22 mouse cellular contexts compared by ENCODE assay signal in genomic region chr1:194308648-194309047, GRCm38 (mm10).
A peak's percentile ranks its signal among the peaks of the same experiment; 100 is the strongest.
DNase-seq lines count a peak whose midpoint lies in the region; ATAC-seq and TF ChIP-seq lines count a peak whose summit lies in the region.
"Had no signal": no experiment of that assay in that cellular context is flagged by ENCODE, and none has a peak within 500 bp of the region (broad histone marks: within the 10 kb centered on the region; RNA-seq: fewer than 3 reads in every experiment).

No protein-coding gene starts in this region.

- peak; percentile 8 for DNase-seq in limb, embryonic 11.5 days (ENCODE audit: low spot score)
- no peak for DNase-seq in limb, embryonic 10.5 days (ENCODE audit: low spot score)
- peak; percentile 3 for DNase-seq in large intestine, adult 2 months (ENCODE audit: low read depth, low spot score)
- peak; percentile 22 to 39 (median 25) for DNase-seq in liver, embryonic 14.5 days (ENCODE audit: low read depth in 3 of 3, low spot score in 3 of 3)
- no peak for DNase-seq in urinary bladder, adult 2 months (ENCODE audit: low spot score)
- no peak for DNase-seq in frontal cortex, postnatal 36 days (ENCODE audit: low spot score in 2 of 2)
- DNase-seq: adrenal gland, postnatal 36 days; cerebellum, adult 11-12 months; cerebellum, postnatal 14 days; embryo, embryonic 11 days; gastrocnemius, postnatal 10 days; kidney, adult 18-20 months; left cerebral cortex, postnatal 4 days; lung, adult 2 months; lung, postnatal 14 days; thymus, postnatal 4 days had no signal

- WGBS in limb, embryonic 11.5 days = 83% methylated on average over 3 of the region's 3 CpGs
- WGBS in limb, embryonic 10.5 days = 93% methylated on average over 3 of the region's 3 CpGs
- 17% methylated on average over 3 of the region's 3 CpGs for WGBS in large intestine, adult 2 months
- WGBS in liver, embryonic 14.5 days (ENCODE audit: insufficient replicate concordance) = 33% methylated on average over 3 of the region's 3 CpGs
- 80% methylated on average over 3 of the region's 3 CpGs for WGBS in hindbrain, embryonic 12.5 days

- H3K36me3 ChIP-seq in limb, embryonic 11.5 days (ENCODE audit: control insufficient read depth, insufficient read depth, low read length) = no peaks in the 10 kb centered on the region
- H3K36me3 ChIP-seq in limb, embryonic 10.5 days = no peaks in the 10 kb centered on the region
- H3K36me3 ChIP-seq in liver, embryonic 14.5 days (replicated peaks; ENCODE audit: control insufficient read depth, insufficient read depth, low read depth) = no peaks in the 10 kb centered on the region
- H3K36me3 ChIP-seq in hindbrain, embryonic 12.5 days = no peaks in the 10 kb centered on the region
- H3K36me3 ChIP-seq: embryonic facial prominence, embryonic 13.5 days; forebrain, embryonic 15.5 days had no signal

- H3K9ac ChIP-seq in limb, embryonic 11.5 days (ENCODE audit: low read length) = no peak overlapping the region
- H3K9ac ChIP-seq in liver, embryonic 14.5 days (replicated peaks) = no peak overlapping the region
- H3K9ac ChIP-seq in hindbrain, embryonic 12.5 days = no peak overlapping the region
- H3K9ac ChIP-seq: embryonic facial prominence, embryonic 13.5 days; forebrain, embryonic 15.5 days had no signal

- TF ChIP-seq EP300 in liver, embryonic 14.5 days (IDR thresholded peaks at IDR 0.05; ENCODE audit: low read depth) = peak; percentile 65

- no peaks in the 10 kb centered on the region for H3K9me3 ChIP-seq in limb, embryonic 11.5 days (ENCODE audit: control insufficient read depth, low read length)
- no peaks in the 10 kb centered on the region for H3K9me3 ChIP-seq in limb, embryonic 10.5 days (replicated peaks)
- no peaks in the 10 kb centered on the region for H3K9me3 ChIP-seq in liver, embryonic 14.5 days (ENCODE audit: control insufficient read depth, low read length)
- H3K9me3 ChIP-seq in hindbrain, embryonic 12.5 days (replicated peaks) = no peaks in the 10 kb centered on the region
- H3K9me3 ChIP-seq: embryonic facial prominence, embryonic 13.5 days; forebrain, embryonic 15.5 days had no signal

- no peak overlapping the region for H3K4me2 ChIP-seq in limb, embryonic 11.5 days (ENCODE audit: low read depth, severe bottlenecking)
- H3K4me2 ChIP-seq in liver, embryonic 14.5 days (ENCODE audit: low read depth) = peak overlapping the region; percentile 16
- no peak overlapping the region for H3K4me2 ChIP-seq in hindbrain, embryonic 12.5 days (replicated peaks)
- H3K4me2 ChIP-seq: embryonic facial prominence, embryonic 13.5 days; forebrain, embryonic 15.5 days; heart, embryonic 11.5 days; midbrain, embryonic 11.5 days had no signal

- no peaks in the 10 kb centered on the region for H3K27me3 ChIP-seq in limb, embryonic 11.5 days (ENCODE audit: control insufficient read depth, insufficient read depth, low read length)
- no peaks in the 10 kb centered on the region for H3K27me3 ChIP-seq in limb, embryonic 10.5 days (ENCODE audit: low read depth, poor library complexity, severe bottlenecking)
- H3K27me3 ChIP-seq in liver, embryonic 14.5 days (ENCODE audit: control insufficient read depth, insufficient read depth, low read length) = no peaks in the 10 kb centered on the region
- H3K27me3 ChIP-seq in hindbrain, embryonic 12.5 days = 0 out of 2 replicates have a peak, but pooled peaks cover under 1% of the 10 kb centered on the region
- H3K27me3 ChIP-seq: embryonic facial prominence, embryonic 13.5 days; forebrain, embryonic 15.5 days had no signal

- H3K4me1 ChIP-seq in limb, embryonic 11.5 days (ENCODE audit: control insufficient read depth, insufficient read depth, low read length) = no peaks in the 10 kb centered on the region
- H3K4me1 ChIP-seq in limb, embryonic 10.5 days = peaks cover 16% of the 10 kb centered on the region
- H3K4me1 ChIP-seq in liver, embryonic 14.5 days (replicated peaks; ENCODE audit: control insufficient read depth in 2 of 2, insufficient read depth in 2 of 2, low read length in 1 of 2) = peaks cover 13 to 26% of the 10 kb centered on the region in 2 experiments
- H3K4me1 ChIP-seq in hindbrain, embryonic 12.5 days = peaks cover 8% of the 10 kb centered on the region

- ATAC-seq in limb, embryonic 11.5 days (ENCODE audit: insufficient number of reproducible peaks, low FRiP score, low TSS enrichment, low read depth) = no peak
- ATAC-seq in liver, embryonic 14.5 days (ENCODE audit: insufficient read depth) = peak; percentile 91
- no peak for ATAC-seq in hindbrain, embryonic 12.5 days (ENCODE audit: low FRiP score)
- ATAC-seq: forebrain, embryonic 15.5 days had no signal

- TF ChIP-seq CTCF in liver, embryonic 14.5 days (IDR thresholded peaks at IDR 0.05; ENCODE audit: low read depth) = no peak

- no peak overlapping the region for H3K4me3 ChIP-seq in limb, embryonic 11.5 days (ENCODE audit: low read depth, low read length)
- no peak overlapping the region for H3K4me3 ChIP-seq in limb, embryonic 10.5 days
- H3K4me3 ChIP-seq in liver, embryonic 14.5 days (ENCODE audit: insufficient read depth in 1 of 2, low read depth in 2 of 2, low read length in 2 of 2) = no peak overlapping the region
- H3K4me3 ChIP-seq in hindbrain, embryonic 12.5 days = no peak overlapping the region
- H3K4me3 ChIP-seq: embryonic facial prominence, embryonic 13.5 days; forebrain, embryonic 15.5 days had no signal

- H3K27ac ChIP-seq in limb, embryonic 11.5 days (replicated peaks; ENCODE audit: low read depth, low read length) = no peak overlapping the region
- no peak overlapping the region for H3K27ac ChIP-seq in limb, embryonic 10.5 days
- peak overlapping the region; percentile 67 for H3K27ac ChIP-seq in liver, embryonic 14.5 days
- no peak overlapping the region for H3K27ac ChIP-seq in hindbrain, embryonic 12.5 days
- H3K27ac ChIP-seq: embryonic facial prominence, embryonic 13.5 days; forebrain, embryonic 15.5 days; kidney, postnatal 0 days had no signal

Comparison
In these comparisons a context has a peak if more than half of its experiments do, and no peak if none do; other contexts are left out.
1. DNase-seq: peak in limb, embryonic 11.5 days (single experiment), large intestine, adult 2 months (single experiment) and liver, embryonic 14.5 days (3 of 3); none in limb, embryonic 10.5 days (single experiment), urinary bladder, adult 2 months (single experiment) and frontal cortex, postnatal 36 days (0 of 2).